Mouse (Mus musculus): ENCODE measurements around the gene Eef2k.
"Not testable (repeated sequence)": the region's sequence is repeated elsewhere in the genome, so short reads cannot be mapped to it uniquely, and the experiment has no call there.

The Eef2k gene

DNA sequence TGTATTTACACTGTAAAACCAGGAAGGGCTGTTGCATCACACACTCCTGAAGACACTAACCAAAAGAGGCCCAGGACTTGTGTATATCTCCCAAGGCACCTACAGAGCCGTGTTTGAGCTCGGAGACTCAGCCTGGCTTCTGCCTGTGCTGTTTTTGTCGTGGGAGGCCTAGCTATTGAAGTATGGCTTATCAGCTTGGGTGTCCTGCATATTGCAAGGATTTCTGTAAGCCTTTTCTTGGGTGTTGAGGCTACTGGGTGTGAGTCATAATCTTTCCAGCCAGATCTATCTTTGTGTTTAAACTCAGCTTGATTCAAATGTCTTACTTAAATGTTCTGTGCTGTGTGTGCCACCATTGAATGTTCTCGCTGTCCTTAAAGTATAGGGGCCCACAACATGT, 93.9 kb downstream of the Eef2k start:
- DNase-seq (ENCODE audit: low read depth, low spot score): no peak

DNA sequence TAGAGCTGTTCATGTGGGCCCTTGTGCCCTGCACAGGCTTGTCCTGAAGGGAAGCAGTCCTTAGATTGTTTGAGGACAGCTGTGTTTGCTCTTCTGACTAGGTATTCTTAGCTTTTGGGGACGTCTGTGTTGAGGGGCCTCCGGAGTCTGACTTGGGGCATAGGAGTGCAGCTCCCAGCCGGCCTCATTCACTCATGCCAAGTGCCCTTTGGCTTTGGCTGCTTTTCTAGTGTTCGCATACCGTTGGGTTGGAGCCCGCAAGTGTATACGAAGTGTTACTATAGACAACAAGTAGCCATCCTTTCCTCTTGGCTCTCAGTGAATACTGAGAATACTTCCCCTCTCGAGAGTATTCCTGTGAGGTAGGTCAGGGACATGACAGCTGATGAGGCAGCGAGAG, 95.6 kb downstream of the Eef2k start:
- no peak for DNase-seq (ENCODE audit: low read depth, low spot score)

DNA sequence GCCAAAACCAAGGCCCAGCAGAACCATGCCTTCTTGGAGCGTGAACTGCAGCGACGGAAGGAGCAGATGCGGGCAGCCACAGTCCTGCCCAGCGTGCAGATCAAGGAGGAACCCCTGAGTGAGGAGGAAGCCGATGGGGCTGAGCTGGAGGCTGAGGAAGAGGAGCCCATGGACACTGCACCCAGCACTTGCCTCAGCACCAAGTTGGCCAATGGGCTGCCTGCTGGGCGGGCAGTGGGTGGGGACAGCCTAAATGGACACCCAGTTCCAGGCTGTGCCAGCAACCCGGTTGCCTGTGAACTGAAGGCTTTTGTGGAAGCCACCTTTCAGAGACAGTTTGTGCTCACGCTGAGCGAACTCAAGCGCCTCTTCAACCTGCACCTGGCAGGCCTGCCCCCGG, 97.7 kb downstream of the Eef2k start:
- DNase-seq (ENCODE audit: low read depth, low spot score): no peak

DNA sequence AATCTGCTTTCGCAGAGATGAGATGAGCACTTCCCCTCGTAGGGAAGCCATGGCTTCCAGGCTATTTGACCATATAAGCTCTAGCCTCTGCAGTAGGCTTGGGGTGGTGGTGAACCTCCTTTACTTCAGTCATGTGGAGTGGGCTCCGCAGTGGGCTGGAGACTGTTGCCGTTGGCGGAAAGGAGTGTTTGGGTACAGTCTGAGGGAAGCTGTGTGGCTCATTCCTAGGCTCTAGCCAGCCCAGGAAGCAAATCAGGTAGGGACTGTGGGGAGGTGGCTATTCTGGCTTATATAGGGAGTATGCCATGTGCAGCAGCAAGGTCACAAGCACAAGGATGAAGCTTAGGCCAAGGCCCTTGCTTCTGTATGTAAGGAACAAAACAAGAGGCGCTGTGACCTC, 98.6 kb downstream of the Eef2k start:
- DNase-seq (ENCODE audit: low read depth, low spot score): no peak

DNA sequence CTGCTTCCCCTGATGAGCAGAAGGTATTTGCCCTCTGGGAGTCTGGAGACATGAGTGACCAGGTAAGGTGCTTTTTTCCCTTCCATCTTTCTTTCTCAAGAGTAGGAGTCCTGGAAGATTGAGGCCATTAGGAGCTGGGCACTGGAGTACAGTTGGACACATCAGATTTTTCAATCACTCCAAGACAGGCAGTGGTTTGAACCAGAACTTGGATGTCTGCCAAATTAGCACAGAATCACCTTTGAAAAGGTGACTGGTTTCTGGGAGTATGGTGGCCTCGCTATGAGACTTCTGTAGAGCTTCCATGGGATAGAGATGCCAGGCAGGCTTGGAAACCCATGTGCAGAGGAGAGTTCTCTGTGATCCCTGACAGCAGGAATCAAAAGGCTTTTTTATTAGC, 99.9 kb downstream of the Eef2k start:
- DNase-seq (ENCODE audit: low read depth, low spot score): no peak

DNA sequence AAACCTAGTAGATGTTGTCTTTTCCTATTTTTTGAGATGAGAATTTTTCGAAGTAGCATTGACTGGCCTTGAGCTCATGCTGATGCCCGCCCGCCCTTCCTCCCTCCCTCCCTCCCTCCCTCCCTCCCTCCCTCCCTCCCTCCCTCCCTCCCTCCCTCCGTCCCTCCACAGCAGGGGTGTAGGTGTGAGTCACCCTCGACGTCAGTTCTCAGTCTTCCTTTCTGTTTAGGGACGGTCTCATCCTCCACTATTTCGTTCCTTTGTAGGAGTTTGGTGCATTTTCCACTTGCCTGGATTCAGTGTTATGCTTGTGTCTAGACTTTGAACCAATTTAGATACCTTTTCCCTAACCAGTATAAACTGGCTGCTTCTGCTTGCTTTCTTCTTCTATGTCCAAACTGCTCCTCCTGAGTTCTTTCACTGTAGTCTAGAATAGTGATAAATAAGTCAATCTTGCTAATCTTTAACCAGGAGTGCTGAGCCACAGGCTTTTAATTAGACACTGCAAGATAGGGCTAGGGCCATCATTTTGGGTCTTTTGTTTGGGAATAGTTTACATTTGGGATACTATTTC, 101.4 kb downstream of the Eef2k start:
- DNase-seq (ENCODE audit: low read depth, low spot score): no peak

DNA sequence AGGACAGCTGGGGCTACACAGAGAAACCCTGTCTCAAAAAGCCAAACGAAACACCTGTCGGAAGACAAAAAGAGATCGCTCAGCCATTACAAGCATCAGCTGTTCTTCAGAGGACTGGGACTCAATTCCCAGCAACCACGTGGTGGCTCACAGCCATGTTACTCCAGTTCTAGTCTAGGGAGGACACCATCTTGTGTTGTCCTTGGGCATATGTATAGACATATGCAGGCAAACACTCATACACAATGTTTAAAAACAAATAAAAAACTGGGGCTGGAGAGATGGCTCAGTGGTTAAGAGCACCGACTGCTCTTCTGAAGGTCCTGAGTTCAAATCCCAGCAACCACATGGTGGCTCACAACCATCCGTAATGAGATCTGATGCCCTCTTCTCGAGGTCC, 111.0 kb downstream of the Eef2k start:
- not testable (repeated sequence) for DNase-seq (ENCODE audit: low read depth, low spot score)
